9 mouse cellular contexts compared by ENCODE assay signal in genomic region chr7:131075956-131076355, GRCm38 (mm10). TPM values are rescaled to one million over a fixed set of nuclear protein-coding genes. Genes with fewer than 3 reads are reported as not detected.
A peak's percentile ranks its signal among the peaks of the same experiment; 100 is the strongest.
DNase-seq lines count a peak whose midpoint lies in the region; ATAC-seq lines count a peak whose summit lies in the region.
"Had no signal": no experiment of that assay in that cellular context is flagged by ENCODE, and none has a peak within 500 bp of the region (broad histone marks: within the 10 kb centered on the region; RNA-seq: fewer than 3 reads in every experiment).

No protein-coding gene starts in this region.

- H3K4me1 ChIP-seq in forebrain, embryonic 11.5 days (replicated peaks; ENCODE audit: control insufficient read depth, insufficient read depth, low read length) = no peaks in the 10 kb centered on the region
- H3K4me1 ChIP-seq in forebrain, embryonic 15.5 days = no peaks in the 10 kb centered on the region
- H3K4me1 ChIP-seq in limb, embryonic 11.5 days (ENCODE audit: control insufficient read depth, insufficient read depth, low read length) = no peaks in the 10 kb centered on the region
- H3K4me1 ChIP-seq in limb, embryonic 10.5 days = no peaks in the 10 kb centered on the region
- H3K4me1 ChIP-seq: limb, embryonic 12.5 days had no signal

- no peak overlapping the region for H3K9ac ChIP-seq in forebrain, embryonic 11.5 days (ENCODE audit: low read length)
- no peak overlapping the region for H3K9ac ChIP-seq in forebrain, embryonic 15.5 days (replicated peaks)
- no peak overlapping the region for H3K9ac ChIP-seq in limb, embryonic 11.5 days (ENCODE audit: low read length)
- H3K9ac ChIP-seq: limb, embryonic 12.5 days had no signal

- WGBS in forebrain, embryonic 11.5 days = 9% methylated on average over 1 of the region's 1 CpGs
- 0% methylated on average over 1 of the region's 1 CpGs for WGBS in forebrain, embryonic 15.5 days
- WGBS in limb, embryonic 11.5 days = 5% methylated on average over 1 of the region's 1 CpGs
- 0% methylated on average over 1 of the region's 1 CpGs for WGBS in limb, embryonic 10.5 days

- no peak for ATAC-seq in forebrain, embryonic 11.5 days (replicated peaks; ENCODE audit: low FRiP score)
- ATAC-seq in forebrain, embryonic 15.5 days (replicated peaks) = no peak
- ATAC-seq in limb, embryonic 11.5 days (ENCODE audit: insufficient number of reproducible peaks, low FRiP score, low TSS enrichment, low read depth) = no peak

- H3K27me3 ChIP-seq in forebrain, embryonic 11.5 days (ENCODE audit: control insufficient read depth, insufficient read depth, low read length) = no peaks in the 10 kb centered on the region
- H3K27me3 ChIP-seq in forebrain, embryonic 15.5 days = no peaks in the 10 kb centered on the region
- no peaks in the 10 kb centered on the region for H3K27me3 ChIP-seq in limb, embryonic 11.5 days (ENCODE audit: control insufficient read depth, insufficient read depth, low read length)
- no peaks in the 10 kb centered on the region for H3K27me3 ChIP-seq in limb, embryonic 10.5 days (ENCODE audit: low read depth, poor library complexity, severe bottlenecking)
- H3K27me3 ChIP-seq: limb, embryonic 12.5 days had no signal

- H3K4me2 ChIP-seq in forebrain, embryonic 11.5 days (ENCODE audit: low read depth, low read length, severe bottlenecking) = no peak overlapping the region
- H3K4me2 ChIP-seq in forebrain, embryonic 15.5 days (replicated peaks) = no peak overlapping the region
- no peak overlapping the region for H3K4me2 ChIP-seq in limb, embryonic 11.5 days (ENCODE audit: low read depth, severe bottlenecking)
- H3K4me2 ChIP-seq: limb, embryonic 12.5 days had no signal

- no peak overlapping the region for H3K4me3 ChIP-seq in forebrain, embryonic 11.5 days (ENCODE audit: low read depth, low read length)
- H3K4me3 ChIP-seq in forebrain, embryonic 15.5 days = no peak overlapping the region
- H3K4me3 ChIP-seq in limb, embryonic 11.5 days (ENCODE audit: low read depth, low read length) = no peak overlapping the region
- no peak overlapping the region for H3K4me3 ChIP-seq in limb, embryonic 10.5 days
- H3K4me3 ChIP-seq: limb, embryonic 12.5 days had no signal

- peak; percentile 55 for DNase-seq in forebrain, embryonic 11.5 days (ENCODE audit: low spot score)
- DNase-seq in limb, embryonic 11.5 days (ENCODE audit: low spot score) = peak; percentile 51
- DNase-seq in limb, embryonic 10.5 days (ENCODE audit: low spot score) = no peak
- DNase-seq in T-cell, adult 2 months (ENCODE audit: low spot score) = peak; percentile 45
- DNase-seq in forelimb bud, embryonic 11.5 days (ENCODE audit: low read depth, low spot score) = peak; percentile 11
- DNase-seq in thymus, adult 18-20 months = peak; percentile 16 to 30
- no peak for DNase-seq in gastrocnemius, postnatal 10 days

- H3K9me3 ChIP-seq in forebrain, embryonic 11.5 days (ENCODE audit: control insufficient read depth, low read length) = no peaks in the 10 kb centered on the region
- H3K9me3 ChIP-seq in forebrain, embryonic 15.5 days = no peaks in the 10 kb centered on the region
- no peaks in the 10 kb centered on the region for H3K9me3 ChIP-seq in limb, embryonic 11.5 days (ENCODE audit: control insufficient read depth, low read length)
- no peaks in the 10 kb centered on the region for H3K9me3 ChIP-seq in limb, embryonic 10.5 days (replicated peaks)
- H3K9me3 ChIP-seq: limb, embryonic 12.5 days had no signal

- no peaks in the 10 kb centered on the region for H3K36me3 ChIP-seq in forebrain, embryonic 11.5 days (ENCODE audit: control insufficient read depth, insufficient read depth, low read length)
- H3K36me3 ChIP-seq in forebrain, embryonic 15.5 days = no peaks in the 10 kb centered on the region
- H3K36me3 ChIP-seq in limb, embryonic 11.5 days (ENCODE audit: control insufficient read depth, insufficient read depth, low read length) = no peaks in the 10 kb centered on the region
- H3K36me3 ChIP-seq in limb, embryonic 10.5 days = no peaks in the 10 kb centered on the region
- H3K36me3 ChIP-seq: limb, embryonic 12.5 days had no signal

- no peak overlapping the region for H3K27ac ChIP-seq in forebrain, embryonic 11.5 days (ENCODE audit: low read depth, low read length)
- no peak overlapping the region for H3K27ac ChIP-seq in forebrain, embryonic 15.5 days (replicated peaks)
- H3K27ac ChIP-seq in limb, embryonic 11.5 days (replicated peaks; ENCODE audit: low read depth, low read length) = no peak overlapping the region
- no peak overlapping the region for H3K27ac ChIP-seq in limb, embryonic 10.5 days
- H3K27ac ChIP-seq: limb, embryonic 12.5 days had no signal

RNA-seq across cellular contexts. Expression of gene Dmbt1, which starts 44.1 kb away (rescaled TPM):
- not detected in 2 replicates for polyA plus RNA-seq in forebrain, embryonic 11.5 days (2014; fragmentation: Nextera tagmentation; extraction: Ambion mirVana)
- not detected in 2 replicates for polyA plus RNA-seq in forebrain, embryonic 15.5 days (2015; fragmentation: Nextera tagmentation; extraction: Ambion mirVana)
- polyA plus RNA-seq in limb, embryonic 11.5 days (2014; fragmentation: Nextera tagmentation; extraction: Ambion mirVana) = not detected in 2 replicates
- polyA plus RNA-seq in limb, embryonic 10.5 days (2016; fragmentation: Nextera tagmentation; extraction: Ambion mirVana) = not detected in 2 replicates
- not detected for total RNA-seq in gastrocnemius, postnatal 10 days (2021)
- polyA plus RNA-seq: limb, embryonic 12.5 days had no signal

Comparison
In these comparisons a context has a peak if more than half of its experiments do, and no peak if none do; other contexts are left out.
1. DNase-seq: peak in forebrain, embryonic 11.5 days (single experiment), limb, embryonic 11.5 days (single experiment), T-cell, adult 2 months (single experiment), forelimb bud, embryonic 11.5 days (single experiment) and thymus, adult 18-20 months (2 of 2); none in limb, embryonic 10.5 days (single experiment) and gastrocnemius, postnatal 10 days (single experiment).